Mouse (Mus musculus): ENCODE results near the gene Tia1. TPM values are rescaled to one million over a fixed set of nuclear protein-coding genes. Genes with fewer than 3 reads are reported as not detected.

Gene Tia1
- polyA plus RNA-seq, 1 experiment: 12.9 TPM

- Histone ChIP-seq H3K79me3 (ENCODE audit: low read depth) (peaks cover 17% of the 10 kb centered on the region), H3K27me3 (ENCODE audit: control insufficient read depth, insufficient read depth, insufficient read length) (no peaks in the 10 kb centered on the region), H3K79me2 (ENCODE audit: control insufficient read depth, insufficient read depth) (peaks cover 23% of the 10 kb centered on the region), H3K4me3 (ENCODE audit: insufficient read depth, poor library complexity, severe bottlenecking) (no peak overlapping the region), H3K36me3 (ENCODE audit: control insufficient read depth, insufficient read depth) (no peaks in the 10 kb centered on the region), H3ac (ENCODE audit: control insufficient read depth, insufficient read length, low read depth) (no peak overlapping the region)
- TF ChIP-seq FOSL1 (IDR thresholded peaks at IDR 0.05; ENCODE audit: insufficient read depth, low read length, poor library complexity, severe bottlenecking) (no peak), USF1 (IDR thresholded peaks at IDR 0.05; ENCODE audit: low read depth) (peak; percentile 81), MYOD1 (IDR thresholded peaks at IDR 0.05; ENCODE audit: control insufficient read depth, insufficient read length, low read depth) (no peak), MYOG (IDR thresholded peaks at IDR 0.05; ENCODE audit: control insufficient read depth, extremely low read depth, insufficient read length) (no peak), MAX (IDR thresholded peaks at IDR 0.05) (peak; percentile 36), CTCF (IDR thresholded peaks at IDR 0.05; ENCODE audit: control insufficient read depth, insufficient read depth, insufficient read length) (peak; percentile 31), CEBPB (IDR thresholded peaks at IDR 0.05; ENCODE audit: low read depth) (no peak)
Observed at GRCm38 (mm10) chr6:86400972-86401371, 3.0 kb upstream of the Tia1 start.

- Histone ChIP-seq H3K79me2 (ENCODE audit: control insufficient read depth, insufficient read depth) (peaks cover 39% of the 10 kb centered on the region), H3K27me3 (ENCODE audit: control insufficient read depth, insufficient read depth, insufficient read length) (no peaks in the 10 kb centered on the region), H3K4me3 (ENCODE audit: insufficient read depth, poor library complexity, severe bottlenecking) (peak overlapping the region; percentile 21), H3ac (ENCODE audit: control insufficient read depth, insufficient read length, low read depth) (no peak overlapping the region), H3K79me3 (ENCODE audit: low read depth) (peaks cover 35% of the 10 kb centered on the region), H3K36me3 (ENCODE audit: control insufficient read depth, insufficient read depth) (peaks cover 13% of the 10 kb centered on the region)
- TF ChIP-seq CEBPB (IDR thresholded peaks at IDR 0.05; ENCODE audit: low read depth) (no peak), CTCF (IDR thresholded peaks at IDR 0.05; ENCODE audit: control insufficient read depth, insufficient read depth, insufficient read length) (no peak)
Observed at GRCm38 (mm10) chr6:86402681-86403607, 1.1 kb upstream of the Tia1 start.

DNA sequence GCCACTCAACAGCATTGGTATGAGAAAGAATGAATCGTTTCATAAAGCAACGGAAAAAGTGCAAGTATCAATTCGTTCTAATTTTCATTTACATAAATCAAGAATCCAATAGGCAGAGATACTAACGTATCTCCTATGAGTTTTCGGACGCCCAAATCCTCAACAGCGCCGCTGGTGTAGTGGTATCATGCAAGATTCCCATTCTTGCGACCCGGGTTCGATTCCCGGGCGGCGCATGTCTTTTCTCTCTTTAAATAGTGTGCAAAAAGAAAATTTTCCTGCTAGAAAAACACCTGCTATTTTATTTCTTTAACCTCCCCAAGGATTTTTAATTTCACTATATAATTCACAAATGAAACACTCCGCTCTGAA, 305 bp upstream of the Tia1 start:
- no peak for TF ChIP-seq MAX (IDR thresholded peaks at IDR 0.05)
- TF ChIP-seq CTCF (IDR thresholded peaks at IDR 0.05; ENCODE audit: control insufficient read depth, insufficient read depth, insufficient read length): no peak
- no peak for TF ChIP-seq USF1 (IDR thresholded peaks at IDR 0.05; ENCODE audit: low read depth)
- Histone ChIP-seq H3ac (ENCODE audit: control insufficient read depth, insufficient read length, low read depth) (no peak overlapping the region), H3K4me3 (ENCODE audit: insufficient read depth, poor library complexity, severe bottlenecking) (peak overlapping the region; percentile 91), H3K36me3 (ENCODE audit: control insufficient read depth, insufficient read depth) (peaks cover 13% of the 10 kb centered on the region), H3K79me2 (ENCODE audit: control insufficient read depth, insufficient read depth) (peaks cover 46% of the 10 kb centered on the region), H3K27me3 (ENCODE audit: control insufficient read depth, insufficient read depth, insufficient read length) (no peaks in the 10 kb centered on the region), H3K79me3 (ENCODE audit: low read depth) (peaks cover 40% of the 10 kb centered on the region)

DNA sequence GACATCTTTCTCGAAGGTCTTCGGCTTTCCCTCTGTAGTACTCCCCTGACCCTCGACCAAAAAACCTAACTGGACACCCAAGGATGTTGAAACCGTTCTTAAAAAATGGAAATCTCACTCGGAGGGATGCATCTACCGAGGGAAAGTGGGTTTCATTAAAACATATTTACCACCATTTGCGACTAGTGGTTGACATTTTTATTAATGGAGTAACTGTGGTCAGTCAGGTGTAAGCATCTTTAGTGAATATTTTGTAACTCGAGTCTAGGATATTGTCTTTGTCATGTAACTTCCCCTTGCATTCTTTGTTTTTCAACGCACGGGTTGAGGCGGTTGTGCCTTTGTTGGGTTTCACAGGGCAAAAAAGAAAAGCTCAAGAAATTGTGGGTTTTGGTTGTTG, 977 bp downstream of the Tia1 start:
- peaks cover 59% of the 10 kb centered on the region for H3K79me2 ChIP-seq (ENCODE audit: control insufficient read depth, insufficient read depth)
- peak overlapping the region; percentile 91 for H3K4me3 ChIP-seq (ENCODE audit: insufficient read depth, poor library complexity, severe bottlenecking)
- TF ChIP-seq CEBPB (IDR thresholded peaks at IDR 0.05; ENCODE audit: low read depth): no peak
- TF ChIP-seq MAX (IDR thresholded peaks at IDR 0.05): no peak
- no peak for TF ChIP-seq FOSL1 (IDR thresholded peaks at IDR 0.05; ENCODE audit: insufficient read depth, low read length, poor library complexity, severe bottlenecking)
- TF ChIP-seq CTCF (IDR thresholded peaks at IDR 0.05; ENCODE audit: control insufficient read depth, insufficient read depth, insufficient read length): no peak
- no peak for TF ChIP-seq MYOG (IDR thresholded peaks at IDR 0.05; ENCODE audit: control insufficient read depth, extremely low read depth, insufficient read length)
- TF ChIP-seq USF1 (IDR thresholded peaks at IDR 0.05; ENCODE audit: low read depth): no peak
- TF ChIP-seq MYOD1 (IDR thresholded peaks at IDR 0.05; ENCODE audit: control insufficient read depth, insufficient read length, low read depth): no peak
- no peaks in the 10 kb centered on the region for H3K27me3 ChIP-seq (ENCODE audit: control insufficient read depth, insufficient read depth, insufficient read length)
- peaks cover 52% of the 10 kb centered on the region for H3K79me3 ChIP-seq (ENCODE audit: low read depth)
- peak overlapping the region; percentile 52 for H3ac ChIP-seq (ENCODE audit: control insufficient read depth, insufficient read length, low read depth)
- H3K36me3 ChIP-seq (ENCODE audit: control insufficient read depth, insufficient read depth): peaks cover 17% of the 10 kb centered on the region

DNA sequence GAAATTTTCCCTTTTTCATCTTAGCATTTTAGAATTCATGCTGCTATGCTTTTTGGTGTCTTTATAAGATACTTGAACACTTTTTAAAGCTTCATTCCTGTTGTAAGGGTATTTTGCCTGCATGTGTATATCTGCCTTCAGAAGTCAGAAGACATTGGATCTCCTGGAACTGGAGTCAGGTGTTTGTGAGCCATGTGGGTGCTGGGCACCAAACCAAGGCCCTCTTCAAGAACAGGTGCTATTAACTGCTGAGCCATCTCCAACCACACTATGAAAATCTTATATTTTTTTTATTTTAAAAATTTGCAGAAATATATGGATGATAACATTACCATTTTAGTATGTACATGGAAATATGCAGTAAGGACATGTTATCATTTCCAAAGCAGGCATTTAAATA, 2.3 kb downstream of the Tia1 start:
- peaks cover 72% of the 10 kb centered on the region for H3K79me2 ChIP-seq (ENCODE audit: control insufficient read depth, insufficient read depth)
- H3K4me3 ChIP-seq (ENCODE audit: insufficient read depth, poor library complexity, severe bottlenecking): no peak overlapping the region
- H3K27me3 ChIP-seq (ENCODE audit: control insufficient read depth, insufficient read depth, insufficient read length): no peaks in the 10 kb centered on the region
- H3K79me3 ChIP-seq (ENCODE audit: low read depth): peaks cover 62% of the 10 kb centered on the region
- no peak overlapping the region for H3ac ChIP-seq (ENCODE audit: control insufficient read depth, insufficient read length, low read depth)
- TF ChIP-seq USF1 (IDR thresholded peaks at IDR 0.05; ENCODE audit: low read depth) (no peak), MYOG (IDR thresholded peaks at IDR 0.05; ENCODE audit: control insufficient read depth, extremely low read depth, insufficient read length) (no peak)
- peaks cover 17% of the 10 kb centered on the region for H3K36me3 ChIP-seq (ENCODE audit: control insufficient read depth, insufficient read depth)

DNA sequence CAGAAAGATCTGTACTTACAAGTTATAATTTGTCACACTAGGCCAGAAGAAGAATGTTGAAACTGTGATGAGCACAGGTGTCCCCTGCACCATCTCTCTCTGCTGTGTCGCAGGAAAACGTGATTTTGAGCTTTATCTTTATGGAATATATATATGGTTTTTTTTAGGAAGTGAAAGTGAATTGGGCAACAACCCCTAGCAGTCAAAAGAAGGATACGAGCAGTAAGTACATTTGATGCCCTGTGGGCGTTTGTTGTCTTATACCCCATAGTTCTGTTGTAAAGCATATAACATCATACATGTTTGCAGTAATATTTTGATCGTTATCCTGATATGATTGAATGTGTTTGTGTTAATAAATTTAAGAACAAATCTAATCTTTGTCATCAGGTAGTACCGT, 14.7 kb downstream of the Tia1 start:
- no peaks in the 10 kb centered on the region for H3K27me3 ChIP-seq (ENCODE audit: control insufficient read depth, insufficient read depth, insufficient read length)
- TF ChIP-seq FOSL1 (IDR thresholded peaks at IDR 0.05; ENCODE audit: insufficient read depth, low read length, poor library complexity, severe bottlenecking) (no peak), MYOG (IDR thresholded peaks at IDR 0.05; ENCODE audit: control insufficient read depth, extremely low read depth, insufficient read length) (no peak), USF1 (IDR thresholded peaks at IDR 0.05; ENCODE audit: low read depth) (no peak), CTCF (IDR thresholded peaks at IDR 0.05; ENCODE audit: control insufficient read depth, insufficient read depth, insufficient read length) (no peak), MAX (IDR thresholded peaks at IDR 0.05) (no peak), MYOD1 (IDR thresholded peaks at IDR 0.05; ENCODE audit: control insufficient read depth, insufficient read length, low read depth) (no peak), CEBPB (IDR thresholded peaks at IDR 0.05; ENCODE audit: low read depth) (no peak)
- H3K79me3 ChIP-seq (ENCODE audit: low read depth): no peaks in the 10 kb centered on the region
- no peak overlapping the region for H3K4me3 ChIP-seq (ENCODE audit: insufficient read depth, poor library complexity, severe bottlenecking)
- H3K36me3 ChIP-seq (ENCODE audit: control insufficient read depth, insufficient read depth): peaks cover 92% of the 10 kb centered on the region
- no peak overlapping the region for H3ac ChIP-seq (ENCODE audit: control insufficient read depth, insufficient read length, low read depth)
- peaks cover 2% of the 10 kb centered on the region for H3K79me2 ChIP-seq (ENCODE audit: control insufficient read depth, insufficient read depth)

Data from C2C12 (cell line).